Mouse (Mus musculus) hindbrain, embryonic 10.5 days (tissue): Measurements from ENCODE around the gene Mapk11. TPM values are rescaled to one million over a fixed set of nuclear protein-coding genes. Genes with fewer than 3 reads are reported as not detected.

Source experiments
- DNase-seq: peaks from one replicate; pipeline ENCODE4 v3.0.0-alpha.2; 2017; ENCODE audit warnings: low spot score
- H3K27ac ChIP-seq: fragments of 300-500 bp; sonication (generic); 2 replicates; pipeline ENCODE4 v1.5.1; 2016; ENCODE audit warnings: mild to moderate bottlenecking, moderate library complexity
- H3K27me3 ChIP-seq: fragments of 300-500 bp; sonication (generic); 2 replicates; pipeline ENCODE4 v1.6.1; 2016; ENCODE audit warnings: mild to moderate bottlenecking; ENCODE audit not compliant: poor library complexity, insufficient read depth, severe bottlenecking
- H3K36me3 ChIP-seq: fragments of 300-500 bp; sonication (generic); 2 replicates; pipeline ENCODE4 v1.6.1; 2016; ENCODE audit warnings: mild to moderate bottlenecking, moderate library complexity
- H3K4me1 ChIP-seq: fragments of 300-500 bp; sonication (generic); replicated peaks from 2 replicates; pipeline ENCODE4 v1.6.1; 2016; ENCODE audit warnings: mild to moderate bottlenecking
- H3K4me3 ChIP-seq: fragments of 300-500 bp; sonication (generic); 2 replicates; pipeline ENCODE4 v1.5.1; 2016; ENCODE audit warnings: mild to moderate bottlenecking, moderate library complexity
- H3K9me3 ChIP-seq: fragments of 300-500 bp; sonication (generic); 2 replicates; pipeline ENCODE4 v1.6.1; 2016; ENCODE audit warnings: mild to moderate bottlenecking, moderate library complexity
- WGBS: fragments of 180-500 bp; shearing (Covaris S2); methylation state at CpG from one replicate; pipeline ENCODE4 v1.1.7; 2016; 5-methylcytosine and 5-hydroxymethylcytosine counted together
- polyA plus RNA-seq: library from polyadenylated mRNA; unstranded; fragments of >200 nt; fragmentation: Nextera tagmentation; extraction: Ambion mirVana; gene quantifications from 2 replicates; pipeline ENCODE4 v1.2.1, GENCODE M21; 2016

Mapk11 gene
- polyA plus RNA-seq = 34.9 and 46.6 TPM in 2 replicates

GRCm38 (mm10) chr15:89149271-89150040 is at the start of gene Mapk11:
Gene Mapk11 (minus strand): TSS chr15:89149628.
- peak; percentile 66 for DNase-seq
- Histone ChIP-seq H3K36me3 (peaks cover 33% of the 10 kb centered on the region), H3K27ac (peak within 1 kb of the TSS; percentile 94), H3K9me3 (no peaks in the 10 kb centered on the region), H3K27me3 (peaks cover 43% of the 10 kb centered on the region), H3K4me1 (peaks cover 72% of the 10 kb centered on the region), H3K4me3 (peak within 1 kb of the TSS; percentile 71)
- under 1% methylated on average over 61 of the region's 61 CpGs for WGBS

- peaks cover 15% of the 10 kb centered on the region for H3K36me3 ChIP-seq
- 75% methylated on average over 15 of the region's 15 CpGs for WGBS
- H3K27ac ChIP-seq = peak overlapping the region; percentile 100
- H3K27me3 ChIP-seq = no peaks in the 10 kb centered on the region
- H3K4me1 ChIP-seq = peaks cover 23% of the 10 kb centered on the region
- peak overlapping the region; percentile 95 for H3K4me3 ChIP-seq
- DNase-seq = no peak
- H3K9me3 ChIP-seq = peaks cover 3% of the 10 kb centered on the region
Measured at GRCm38 (mm10) chr15:89197056-89197455, 47.6 kb upstream of the Mapk11 start.

- peak within 1 kb of the TSS; percentile 95 for H3K4me3 ChIP-seq
- H3K4me1 ChIP-seq = peaks cover 23% of the 10 kb centered on the region
- H3K36me3 ChIP-seq = peaks cover 19% of the 10 kb centered on the region
- peak; percentile 97 for DNase-seq
- no peaks in the 10 kb centered on the region for H3K27me3 ChIP-seq
- H3K9me3 ChIP-seq = no peaks in the 10 kb centered on the region
- peak within 1 kb of the TSS; percentile 100 for H3K27ac ChIP-seq
- WGBS = under 1% methylated on average over 38 of the region's 38 CpGs
Measured at GRCm38 (mm10) chr15:89196313-89196706, 46.9 kb upstream of the Mapk11 start, which contains the start of gene Dennd6b. Gene Dennd6b (minus strand): TSS chr15:89196496.

GRCm38 (mm10) chr15:89195690-89196312 is 46.4 kb upstream of the Mapk11 start:
- peaks cover 23% of the 10 kb centered on the region for H3K4me1 ChIP-seq
- H3K4me3 ChIP-seq = peak overlapping the region; percentile 95
- no peaks in the 10 kb centered on the region for H3K9me3 ChIP-seq
- peak overlapping the region; percentile 100 for H3K27ac ChIP-seq
- peak; percentile 88 for DNase-seq
- under 1% methylated on average over 25 of the region's 25 CpGs for WGBS
- peaks cover 24% of the 10 kb centered on the region for H3K36me3 ChIP-seq
- H3K27me3 ChIP-seq = no peaks in the 10 kb centered on the region

GRCm38 (mm10) chr15:89195261-89195681 is 45.8 kb upstream of the Mapk11 start:
- H3K27me3 ChIP-seq = no peaks in the 10 kb centered on the region
- peak; percentile 63 for DNase-seq
- peaks cover 23% of the 10 kb centered on the region for H3K4me1 ChIP-seq
- H3K4me3 ChIP-seq = peak overlapping the region; percentile 95
- H3K9me3 ChIP-seq = no peaks in the 10 kb centered on the region
- 21% methylated on average over 6 of the region's 6 CpGs for WGBS
- H3K36me3 ChIP-seq = peaks cover 29% of the 10 kb centered on the region
- peak overlapping the region; percentile 100 for H3K27ac ChIP-seq

GRCm38 (mm10) chr15:89184937-89185227 is 35.5 kb upstream of the Mapk11 start:
- Histone ChIP-seq H3K36me3 (peaks cover 57% of the 10 kb centered on the region), H3K4me1 (peaks cover 46% of the 10 kb centered on the region), H3K9me3 (no peaks in the 10 kb centered on the region), H3K27ac (no peak overlapping the region), H3K4me3 (no peak overlapping the region), H3K27me3 (no peaks in the 10 kb centered on the region)
- DNase-seq = no peak
- 88% methylated on average over 5 of the region's 5 CpGs for WGBS

- H3K4me1 ChIP-seq = peaks cover 51% of the 10 kb centered on the region
- H3K4me3 ChIP-seq = no peak overlapping the region
- DNase-seq = no peak
- H3K27ac ChIP-seq = peak overlapping the region; percentile 71; the same call in 1 of the 2 replicates
- H3K27me3 ChIP-seq = no peaks in the 10 kb centered on the region
- peaks cover 51% of the 10 kb centered on the region for H3K36me3 ChIP-seq
- H3K9me3 ChIP-seq = no peaks in the 10 kb centered on the region
- 49% methylated on average over 5 of the region's 5 CpGs for WGBS
Measured at GRCm38 (mm10) chr15:89184141-89184936, 34.9 kb upstream of the Mapk11 start.

- DNase-seq = no peak
- H3K36me3 ChIP-seq = peaks cover 36% of the 10 kb centered on the region
- WGBS = 77% methylated on average over 5 of the region's 5 CpGs
- peaks cover 66% of the 10 kb centered on the region for H3K4me1 ChIP-seq
- no peaks in the 10 kb centered on the region for H3K9me3 ChIP-seq
- no peaks in the 10 kb centered on the region for H3K27me3 ChIP-seq
- H3K27ac ChIP-seq = peak overlapping the region; percentile 99
- H3K4me3 ChIP-seq = no peak overlapping the region
Measured at GRCm38 (mm10) chr15:89182842-89183241, 33.4 kb upstream of the Mapk11 start.

- peak overlapping the region; percentile 11; the same call in 1 of the 2 replicates for H3K4me3 ChIP-seq
- 52% methylated on average over 6 of the region's 6 CpGs for WGBS
- H3K27me3 ChIP-seq = no peaks in the 10 kb centered on the region
- DNase-seq = peak; percentile 36
- H3K27ac ChIP-seq = peak overlapping the region; percentile 99
- H3K36me3 ChIP-seq = peaks cover 31% of the 10 kb centered on the region
- peaks cover 71% of the 10 kb centered on the region for H3K4me1 ChIP-seq
- H3K9me3 ChIP-seq = no peaks in the 10 kb centered on the region
Measured at GRCm38 (mm10) chr15:89182328-89182741, 32.9 kb upstream of the Mapk11 start.

- peaks cover 25% of the 10 kb centered on the region for H3K36me3 ChIP-seq
- peak overlapping the region; percentile 99 for H3K27ac ChIP-seq
- no peaks in the 10 kb centered on the region for H3K27me3 ChIP-seq
- no peak for DNase-seq
- 78% methylated on average over 10 of the region's 10 CpGs for WGBS
- H3K4me3 ChIP-seq = peak overlapping the region; percentile 87
- peaks cover 77% of the 10 kb centered on the region for H3K4me1 ChIP-seq
- no peaks in the 10 kb centered on the region for H3K9me3 ChIP-seq
Measured at GRCm38 (mm10) chr15:89181561-89182270, 32.3 kb upstream of the Mapk11 start.

- Histone ChIP-seq H3K9me3 (no peaks in the 10 kb centered on the region), H3K27ac (peak within 1 kb of the TSS; percentile 99), H3K4me1 (peaks cover 87% of the 10 kb centered on the region), H3K4me3 (peak within 1 kb of the TSS; percentile 87), H3K27me3 (no peaks in the 10 kb centered on the region), H3K36me3 (peaks cover 21% of the 10 kb centered on the region)
- DNase-seq = peak; percentile 90
- under 1% methylated on average over 72 of the region's 72 CpGs for WGBS
Measured at GRCm38 (mm10) chr15:89180571-89181229, 31.3 kb upstream of the Mapk11 start, which contains the start of gene Plxnb2. Gene Plxnb2 (minus strand): TSS chr15:89180788.
